Mouse (Mus musculus) monocyte, adult 5-6 weeks (primary cell): ENCODE measurements around the gene Hopx. TPM values are rescaled to one million over a fixed set of nuclear protein-coding genes. Genes with fewer than 3 reads are reported as not detected.
A peak's percentile ranks its signal among the peaks of the same experiment; 100 is the strongest.

Experiments
- ATAC-seq: fragments of 153-309, 156-312 bp; replicated peaks from 2 replicates; pipeline ENCODE4 v1.8.0; 2017; ENCODE audit warnings: mild to moderate bottlenecking; ENCODE audit not compliant: low TSS enrichment, insufficient number of reproducible peaks, severe bottlenecking, poor library complexity, low FRiP score
- total RNA-seq: library from RNA; stranded (forward); fragments of 200-1000, 200-491, 200-594 nt; gene quantifications from 3 replicates; pipeline ENCODE4 v1.2.3, GENCODE M21; 2017

The Hopx gene
- total RNA-seq, 1 experiment from 2014 or later: 29.6 TPM

DNA sequence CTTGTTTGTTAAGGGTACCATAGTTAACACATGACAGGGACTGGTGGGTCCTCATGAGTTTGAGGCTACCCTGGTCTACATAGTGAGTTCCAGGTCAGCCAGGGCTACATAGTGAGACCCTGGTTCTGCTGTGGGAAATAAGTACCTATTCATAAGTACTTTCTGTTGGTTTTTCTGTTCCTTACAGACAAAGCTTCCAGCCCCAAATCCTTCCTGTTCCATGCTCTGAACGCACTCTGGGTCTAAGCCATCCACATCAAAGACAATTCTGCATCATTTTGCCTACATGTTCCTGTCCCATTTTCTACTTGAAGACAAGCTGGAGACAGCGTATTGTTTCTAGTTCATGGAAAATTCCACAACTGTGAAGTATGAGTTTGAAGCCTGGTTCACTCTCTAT lies 20.0 kb upstream of the Hopx start:
- no peak for ATAC-seq

DNA sequence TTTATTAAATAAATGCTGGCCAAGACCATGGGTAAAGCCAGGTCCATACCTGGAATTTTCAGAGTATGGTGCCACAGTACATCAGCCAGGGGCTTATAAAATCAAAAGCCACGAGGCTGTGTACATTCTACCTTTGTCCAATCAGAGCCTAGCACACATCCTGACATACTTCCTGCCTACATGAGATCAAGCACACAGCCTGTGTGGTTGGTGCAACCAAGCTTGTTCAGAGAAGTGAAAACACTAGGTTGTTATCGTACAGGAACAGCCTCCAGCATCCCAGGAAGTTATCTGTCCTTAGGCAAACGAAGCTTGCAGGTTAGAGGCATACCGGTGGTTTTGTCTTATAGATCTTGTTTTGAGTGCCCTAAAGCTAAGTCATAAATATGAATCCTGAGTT lies 19.5 kb upstream of the Hopx start:
- ATAC-seq: peak; percentile 75

DNA sequence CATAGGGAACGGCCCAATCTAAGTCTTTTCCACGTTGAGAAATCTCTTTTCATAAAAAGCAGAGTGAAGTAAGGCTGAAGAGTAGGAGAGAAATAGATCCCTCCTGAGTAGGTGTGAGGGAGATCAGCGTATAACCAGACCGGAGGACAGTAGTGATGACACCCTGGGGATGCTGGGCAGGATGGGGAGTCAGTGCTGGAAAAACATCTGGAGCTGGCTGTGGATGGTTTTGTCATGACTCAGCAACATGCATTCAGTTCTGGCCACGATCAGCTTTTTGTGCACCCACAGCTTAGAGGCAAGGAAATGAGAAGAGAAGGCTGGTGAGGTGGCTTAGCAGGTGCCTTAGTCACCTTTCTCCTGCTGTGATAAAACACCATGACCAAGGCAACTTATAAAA lies 19.0 kb upstream of the Hopx start:
- ATAC-seq: no peak

DNA sequence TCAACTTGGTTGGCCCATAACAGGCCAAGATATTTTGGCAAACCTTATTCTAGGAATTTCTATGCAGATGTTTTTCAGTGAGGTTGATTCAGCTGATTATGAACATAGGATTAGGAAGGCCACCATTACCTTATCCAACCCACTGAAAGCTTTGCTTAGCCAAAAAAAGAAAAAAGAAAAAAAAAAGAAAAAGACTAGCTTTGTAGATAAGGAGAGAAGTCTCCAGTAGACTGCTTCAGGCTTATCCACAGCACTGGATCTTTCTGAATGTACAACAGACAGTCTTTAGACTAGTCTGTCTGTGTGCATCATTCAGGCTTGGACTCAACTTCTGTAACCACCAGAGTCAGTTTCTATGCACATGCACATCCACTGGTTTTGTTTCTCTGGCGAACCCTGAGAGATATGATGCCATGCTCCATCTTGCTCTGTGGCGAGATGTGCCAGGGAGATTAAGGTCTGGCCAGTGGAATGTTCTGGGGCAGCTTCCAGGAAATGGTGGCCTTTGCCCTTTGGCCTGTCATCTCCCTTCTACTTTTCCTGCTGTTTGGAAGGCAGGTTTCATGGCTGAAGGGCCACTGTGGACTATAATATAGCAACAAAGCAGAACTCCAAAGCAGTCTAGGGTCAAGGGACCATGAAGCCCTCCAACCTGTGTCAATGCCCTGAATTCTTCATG lies 17.7 kb upstream of the Hopx start:
- no peak for ATAC-seq

DNA sequence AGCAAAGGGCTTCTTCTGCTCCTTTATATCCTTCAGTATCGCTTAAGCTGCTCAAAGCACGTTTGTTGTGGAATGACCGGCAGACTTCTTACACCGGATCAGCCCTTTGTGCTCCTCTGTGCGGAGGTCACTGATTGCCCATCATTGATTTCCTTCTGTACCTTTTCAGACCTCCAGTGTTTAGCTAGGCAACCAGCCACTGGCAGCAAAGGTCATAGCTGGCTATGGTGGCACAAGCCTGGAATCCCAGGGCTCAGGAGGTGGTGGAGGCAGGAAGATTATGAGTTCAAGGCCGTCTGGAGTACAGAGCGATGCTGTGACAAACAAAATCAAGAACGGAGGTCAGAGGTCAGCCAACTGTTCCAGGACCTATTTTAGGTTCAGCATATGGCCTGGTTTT lies 17.0 kb upstream of the Hopx start:
- no peak for ATAC-seq

DNA sequence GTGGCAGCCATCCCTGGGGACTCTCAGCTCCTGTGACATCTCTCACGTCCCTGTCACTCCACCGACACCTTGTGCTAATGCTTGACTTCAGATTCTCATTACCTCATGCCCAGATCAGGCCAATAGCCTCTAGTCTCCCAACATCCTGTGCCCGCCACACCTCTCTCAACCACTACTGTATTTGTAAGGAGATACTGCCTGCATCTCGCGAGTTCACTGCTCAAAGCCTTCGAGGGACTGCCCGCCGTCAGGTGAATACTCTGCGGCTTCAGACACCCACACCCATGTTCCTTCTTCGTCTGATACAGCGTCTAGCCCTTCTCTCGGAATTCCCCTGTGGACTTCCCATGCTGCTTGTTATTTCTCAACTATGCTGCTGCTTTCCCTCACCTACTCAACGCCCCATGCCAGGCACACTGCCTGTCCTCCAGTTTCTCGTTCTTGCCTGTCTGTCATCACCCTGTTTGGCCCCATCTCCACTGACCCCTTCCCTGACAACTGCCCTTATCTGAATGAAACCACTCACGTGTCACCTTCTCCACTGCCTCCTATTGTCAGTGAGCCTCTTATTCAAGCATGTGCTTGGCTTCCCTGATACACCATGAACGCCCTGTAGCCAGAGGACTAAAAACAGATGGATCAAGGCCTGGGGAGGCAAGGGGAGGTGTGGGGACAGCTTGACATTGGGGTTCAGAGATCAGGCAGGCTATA lies 15.5 kb upstream of the Hopx start:
- no peak for ATAC-seq

DNA sequence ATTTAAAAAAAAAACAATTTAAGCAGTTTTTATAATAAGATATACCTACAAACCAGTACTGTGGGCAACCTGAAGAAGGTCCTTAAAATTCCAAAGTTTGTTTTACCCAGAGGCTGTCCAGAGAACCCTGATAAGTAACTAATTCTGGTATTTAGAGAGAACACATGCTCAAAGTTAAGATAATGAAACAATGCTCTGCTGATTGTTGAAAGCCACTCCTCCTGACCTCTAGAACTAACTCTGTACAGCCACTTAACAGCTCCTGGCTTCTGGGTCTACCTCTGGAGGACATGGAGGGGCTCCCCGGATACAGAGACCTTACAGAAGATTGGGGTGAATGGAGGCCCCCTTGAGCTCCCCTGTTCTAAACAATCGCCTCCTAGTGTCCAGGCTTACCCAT lies 15.0 kb upstream of the Hopx start:
- ATAC-seq: no peak

DNA sequence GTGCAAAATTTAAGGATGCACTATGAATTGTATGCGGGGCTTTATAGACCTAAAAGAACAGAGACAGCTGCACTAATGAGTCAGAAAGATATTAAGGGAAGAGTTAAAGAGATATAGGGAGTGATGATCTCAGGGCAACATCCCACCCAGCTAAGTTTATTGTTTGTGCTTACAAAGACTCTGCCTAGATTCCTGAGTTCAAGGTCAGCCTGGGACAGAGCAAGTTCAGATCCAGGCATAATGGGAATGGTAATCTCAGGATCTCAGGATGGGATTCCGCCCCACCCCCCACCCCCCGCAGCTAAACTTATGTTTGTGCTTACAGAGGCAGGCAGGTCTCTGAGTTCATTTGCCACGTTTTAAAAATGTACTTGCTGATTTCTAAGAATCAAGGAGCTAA lies 13.9 kb upstream of the Hopx start:
- no peak for ATAC-seq

DNA sequence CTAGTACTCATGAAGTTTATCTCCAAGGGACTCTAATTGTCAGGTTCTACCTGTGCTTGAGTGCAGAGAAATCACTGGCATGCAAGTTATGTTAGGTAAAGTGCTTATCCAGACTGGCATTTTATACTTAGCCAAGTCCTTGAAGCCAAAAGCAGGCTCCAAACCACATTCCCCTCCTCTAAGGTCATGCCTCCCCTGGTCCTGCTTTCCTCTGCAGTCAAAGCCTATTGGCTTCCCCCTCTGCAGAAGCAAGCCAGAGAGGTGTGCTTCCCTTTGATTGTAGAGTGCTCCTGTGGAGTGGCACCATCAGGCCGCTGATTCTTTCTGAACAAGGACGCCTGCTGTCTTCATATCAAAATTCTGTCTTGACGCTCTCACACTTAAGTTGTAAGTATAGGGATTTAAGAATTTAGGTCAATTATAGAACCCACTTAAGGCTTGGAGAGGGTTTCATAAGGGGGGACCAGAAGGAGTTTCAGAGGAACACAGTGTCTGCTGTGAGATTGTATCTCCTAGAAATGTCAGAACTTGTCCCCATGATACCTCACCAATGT lies 11.6 kb upstream of the Hopx start:
- no peak for ATAC-seq

DNA sequence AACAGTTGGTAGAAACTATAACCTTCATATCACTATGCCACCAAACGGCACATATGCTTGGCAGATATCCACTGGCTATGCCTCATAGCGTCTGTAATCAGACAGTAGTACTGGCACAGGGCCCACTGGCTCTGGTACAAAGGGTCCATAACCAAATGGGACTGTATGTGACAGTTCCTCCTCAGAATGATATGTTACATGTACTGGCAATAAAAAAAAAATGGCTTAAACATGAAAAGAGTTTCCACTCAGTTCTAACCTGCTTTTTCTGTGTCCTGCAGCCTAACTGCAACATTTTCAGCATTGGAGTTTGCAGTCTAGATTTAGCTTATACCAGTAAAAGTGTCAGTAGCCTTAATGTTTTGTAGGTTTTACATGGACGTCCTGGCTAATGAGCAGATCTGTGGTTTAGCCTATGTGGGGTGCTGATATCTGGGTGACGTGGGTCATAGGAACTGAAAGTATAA lies 9.9 kb upstream of the Hopx start:
- ATAC-seq: no peak

DNA sequence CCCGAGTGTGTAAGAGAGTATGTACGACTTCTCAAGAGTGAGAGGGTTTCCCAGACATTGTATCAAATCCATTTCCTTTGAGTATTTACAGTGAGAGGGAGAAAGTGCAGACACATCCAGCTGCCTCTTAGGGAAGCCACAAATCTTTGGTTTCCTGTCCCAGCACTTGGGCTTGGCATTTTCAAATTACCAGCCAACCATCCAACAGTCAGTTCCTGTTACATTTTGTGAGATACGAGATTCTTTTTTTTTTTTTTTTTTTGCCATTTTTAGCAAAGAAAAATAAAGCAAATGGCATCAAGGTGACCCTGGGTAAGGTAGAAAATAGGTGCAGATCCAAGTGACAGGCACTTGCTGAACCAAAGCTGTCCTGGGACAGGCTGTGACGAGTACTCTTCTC lies 9.2 kb upstream of the Hopx start:
- ATAC-seq: no peak

DNA sequence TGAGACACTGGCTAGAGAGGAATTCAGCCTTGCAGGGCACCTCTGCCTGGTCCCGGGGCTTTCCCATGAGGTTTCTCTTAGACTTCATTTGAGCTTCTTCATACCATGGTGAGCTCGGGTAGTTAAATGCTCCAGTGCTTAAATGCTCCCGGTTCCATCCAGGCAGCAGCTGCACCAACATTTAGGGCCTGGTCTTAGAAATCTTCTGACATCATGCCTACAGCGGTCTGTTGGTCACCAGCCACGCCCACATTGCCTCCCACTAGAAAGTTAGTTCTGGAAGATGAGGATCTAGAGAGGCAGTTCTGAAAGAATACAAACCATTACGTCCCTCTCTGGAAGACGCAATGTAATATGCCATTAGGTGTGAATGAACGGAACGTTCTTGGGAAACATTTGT lies 8.7 kb upstream of the Hopx start:
- no peak for ATAC-seq

DNA sequence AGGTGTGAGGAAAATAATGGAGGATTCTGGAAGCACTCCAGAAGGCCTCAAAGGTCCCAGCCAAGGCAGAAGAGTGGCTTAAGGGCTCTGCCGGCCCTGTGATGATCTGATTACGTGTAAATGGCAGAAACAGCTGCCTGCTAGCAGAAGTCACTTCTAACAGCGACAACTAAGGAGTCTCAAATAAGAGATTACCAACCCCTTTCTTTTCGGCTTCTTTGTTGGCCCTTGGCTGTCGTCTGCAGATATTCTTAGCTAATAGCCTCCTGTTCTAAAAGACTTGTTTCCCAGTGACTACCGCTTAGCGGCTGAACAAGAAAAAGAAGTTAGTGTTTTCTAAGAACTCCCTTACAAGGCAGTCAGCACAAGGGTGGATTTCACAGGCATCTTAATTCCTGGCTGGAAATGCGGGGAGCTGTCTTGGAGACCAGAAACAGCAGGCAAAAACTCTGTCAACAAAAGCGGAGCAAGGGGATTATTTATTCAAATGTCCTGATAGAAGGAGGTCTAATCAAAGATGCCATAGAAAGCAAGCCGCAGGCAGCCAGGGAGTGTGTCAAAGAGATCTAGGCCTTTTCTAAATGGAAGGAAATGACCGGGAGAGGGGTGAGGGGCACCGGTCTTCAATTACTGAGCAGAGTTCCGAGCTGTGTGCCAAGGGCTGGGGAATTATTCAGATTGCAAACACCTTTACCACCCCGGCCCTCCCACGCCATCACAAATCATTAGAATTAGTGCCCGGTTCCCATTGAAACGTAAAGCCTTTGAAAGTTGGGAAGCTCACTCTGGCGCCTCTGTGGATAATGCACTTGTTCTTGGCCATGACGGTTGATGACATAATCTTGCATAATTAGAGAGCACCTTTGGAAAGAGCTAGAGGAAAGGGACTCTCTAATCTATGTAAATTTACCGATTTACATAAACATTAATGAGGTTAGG lies 7.6 kb upstream of the Hopx start:
- ATAC-seq: no peak

DNA sequence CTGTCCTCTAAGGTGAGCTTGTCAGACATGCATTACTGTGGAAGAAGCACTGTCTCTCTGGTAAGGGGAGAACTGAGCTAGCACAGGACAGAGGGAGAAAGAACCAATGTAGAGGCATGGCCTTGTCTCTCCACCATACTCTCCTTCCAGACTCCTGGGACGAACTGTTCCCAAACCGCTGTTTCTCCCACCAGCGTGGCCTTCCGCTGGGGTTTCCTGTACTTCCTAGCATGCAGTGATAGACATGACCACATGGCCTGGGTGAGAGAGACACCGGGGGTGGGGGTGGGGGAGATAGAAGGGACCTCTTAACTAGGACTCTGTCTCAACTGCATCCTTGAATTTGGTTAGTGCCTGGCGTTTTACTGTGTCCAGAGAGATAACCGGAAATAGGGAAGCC lies 5.8 kb upstream of the Hopx start:
- no peak for ATAC-seq

DNA sequence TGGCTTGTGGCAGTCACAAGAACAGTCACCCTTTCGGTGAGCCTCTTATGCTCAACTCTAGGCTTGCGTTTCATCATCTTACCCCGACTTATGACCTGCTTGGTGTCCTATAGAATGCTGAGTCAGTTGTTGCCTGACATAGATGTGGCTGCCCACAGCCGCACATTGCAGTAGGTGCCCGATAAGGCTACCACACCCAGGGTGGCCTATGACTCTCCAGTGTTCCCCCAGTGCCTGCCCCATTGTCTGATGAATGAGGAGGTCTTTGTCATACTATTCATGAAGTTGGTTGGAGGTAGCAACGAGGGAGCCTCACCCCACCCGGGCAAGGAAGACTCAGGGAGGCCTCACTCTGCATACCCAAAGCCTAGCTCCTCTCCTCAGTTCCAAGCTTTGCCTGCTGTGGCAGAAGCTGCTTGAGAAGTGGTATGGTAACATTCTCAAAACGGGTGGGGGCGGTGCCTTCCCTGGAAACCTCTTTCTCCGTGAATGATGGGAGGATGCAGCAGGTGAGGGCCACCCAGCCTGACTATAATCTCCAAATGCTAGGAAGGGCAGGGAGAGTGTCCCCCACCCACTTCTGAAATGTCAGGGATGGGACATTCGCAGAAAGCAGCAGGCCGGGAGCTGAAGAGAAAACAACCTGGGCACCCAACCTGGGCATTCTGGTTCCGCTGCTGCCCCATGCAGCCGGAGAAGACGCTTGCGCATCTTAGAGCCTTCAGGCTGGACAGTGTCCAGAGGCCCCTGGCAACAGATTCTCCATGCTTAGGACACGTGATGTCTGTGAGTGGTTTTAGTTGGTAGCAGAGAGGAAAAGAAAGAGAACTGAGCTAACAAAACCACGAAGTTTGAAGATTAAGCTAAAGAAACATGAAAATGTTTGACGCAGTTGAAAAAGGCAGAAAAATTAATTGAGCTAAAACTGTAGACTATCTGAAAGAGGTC lies 4.8 kb upstream of the Hopx start:
- no peak for ATAC-seq

DNA sequence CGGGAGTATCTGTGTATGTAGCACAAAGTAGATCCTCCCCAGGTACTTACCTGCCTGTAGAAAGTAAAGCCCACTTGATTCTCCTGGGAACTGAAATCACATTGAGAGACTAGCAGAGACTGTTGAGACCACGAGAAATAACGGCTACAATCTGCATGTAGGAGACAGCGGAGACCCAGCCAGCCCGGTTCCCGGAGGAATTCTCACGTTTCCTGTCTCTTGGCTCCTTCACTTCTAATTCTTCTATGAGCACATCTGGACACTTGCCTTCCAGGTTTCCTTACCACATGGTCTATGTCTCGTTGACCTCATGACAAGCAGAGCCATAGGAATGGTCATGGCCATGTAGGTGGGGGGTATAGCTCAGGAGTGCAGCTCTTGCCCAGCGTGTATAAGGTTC lies 811 bp upstream of the Hopx start:
- ATAC-seq: no peak

DNA sequence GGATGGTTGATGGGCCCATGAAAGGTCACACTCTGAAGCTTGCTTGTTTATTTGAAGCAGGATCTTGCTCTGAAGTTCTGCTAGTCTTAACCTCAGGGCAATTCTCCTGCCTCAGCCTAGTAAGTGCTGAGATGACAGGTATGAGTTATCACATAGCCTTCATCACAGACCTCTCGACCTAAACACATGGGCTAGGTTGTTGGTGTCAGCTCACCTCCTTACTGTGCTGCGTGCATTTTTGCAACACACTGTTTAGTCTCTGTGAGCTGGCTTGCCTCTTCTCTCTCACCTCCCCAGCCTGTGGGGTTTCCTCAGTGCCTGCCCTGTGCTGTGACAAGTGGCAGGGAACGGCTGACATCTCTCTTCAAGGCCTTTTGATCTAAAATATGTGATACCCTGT lies 1.1 kb downstream of the Hopx start:
- ATAC-seq: no peak

DNA sequence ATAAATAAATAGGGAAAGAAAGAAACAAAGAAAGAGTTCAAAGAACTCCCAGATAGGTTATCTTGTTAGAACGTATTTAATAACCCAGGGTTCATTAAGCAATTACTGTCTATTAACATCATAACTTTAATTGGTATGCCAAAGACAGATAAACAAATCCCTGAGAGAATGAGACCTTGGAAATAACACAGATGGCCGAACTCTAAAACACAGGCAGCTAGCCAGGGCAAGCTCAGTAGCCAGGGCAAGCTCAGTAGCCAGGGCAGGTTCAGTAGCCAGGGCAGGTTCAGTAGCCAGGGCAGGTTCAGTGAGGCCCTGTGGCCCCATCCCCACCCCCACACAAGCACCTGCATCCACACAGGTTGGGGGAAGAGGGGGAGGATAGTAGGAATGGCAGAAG lies 2.9 kb downstream of the Hopx start:
- no peak for ATAC-seq
